Mouse (Mus musculus): ENCODE data around the gene Sh3pxd2b.
"Not testable (repeated sequence)": the region's sequence is repeated elsewhere in the genome, so short reads cannot be mapped to it uniquely, and the experiment has no call there.

The Sh3pxd2b gene

GRCm38 (mm10) chr11:32347607-32348432 lies at the start of gene Sh3pxd2b:
TSS of gene Sh3pxd2b (plus strand) at chr11:32347820.
- no peak for DNase-seq (ENCODE audit: low spot score)

- DNase-seq (ENCODE audit: low spot score) = no peak
These were observed 49.6 kb upstream of the Sh3pxd2b start for GRCm38 (mm10) chr11:32297866-32298531.

GRCm38 (mm10) chr11:32298532-32298918 lies 49.1 kb upstream of the Sh3pxd2b start:
- DNase-seq (ENCODE audit: low spot score) = no peak

DNA sequence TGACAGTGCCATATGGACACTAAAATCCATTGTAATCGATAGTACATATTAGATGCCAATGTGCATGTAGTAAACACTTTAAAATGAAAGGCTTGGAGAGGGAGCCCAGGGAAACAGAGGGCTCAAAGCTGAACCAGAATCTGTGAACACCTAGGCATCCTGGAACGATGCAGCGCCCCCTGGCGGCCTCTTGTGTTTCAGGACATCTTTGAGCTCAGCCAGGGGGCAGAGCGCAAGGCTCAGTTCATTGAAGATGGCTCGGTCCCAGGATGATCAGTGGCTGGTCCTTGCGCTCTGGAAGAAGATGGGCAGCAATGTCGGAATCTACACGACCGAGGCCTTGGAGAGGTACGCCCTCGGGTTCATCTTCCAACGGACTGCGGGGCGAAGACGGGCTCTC lies 47.8 kb upstream of the Sh3pxd2b start, which contains the start of gene Hbq1a:
Gene Hbq1a, plus strand, starts transcription at position 205 of the 400 bp plus-strand sequence.
- not testable (repeated sequence) for DNase-seq (ENCODE audit: low spot score)

DNA sequence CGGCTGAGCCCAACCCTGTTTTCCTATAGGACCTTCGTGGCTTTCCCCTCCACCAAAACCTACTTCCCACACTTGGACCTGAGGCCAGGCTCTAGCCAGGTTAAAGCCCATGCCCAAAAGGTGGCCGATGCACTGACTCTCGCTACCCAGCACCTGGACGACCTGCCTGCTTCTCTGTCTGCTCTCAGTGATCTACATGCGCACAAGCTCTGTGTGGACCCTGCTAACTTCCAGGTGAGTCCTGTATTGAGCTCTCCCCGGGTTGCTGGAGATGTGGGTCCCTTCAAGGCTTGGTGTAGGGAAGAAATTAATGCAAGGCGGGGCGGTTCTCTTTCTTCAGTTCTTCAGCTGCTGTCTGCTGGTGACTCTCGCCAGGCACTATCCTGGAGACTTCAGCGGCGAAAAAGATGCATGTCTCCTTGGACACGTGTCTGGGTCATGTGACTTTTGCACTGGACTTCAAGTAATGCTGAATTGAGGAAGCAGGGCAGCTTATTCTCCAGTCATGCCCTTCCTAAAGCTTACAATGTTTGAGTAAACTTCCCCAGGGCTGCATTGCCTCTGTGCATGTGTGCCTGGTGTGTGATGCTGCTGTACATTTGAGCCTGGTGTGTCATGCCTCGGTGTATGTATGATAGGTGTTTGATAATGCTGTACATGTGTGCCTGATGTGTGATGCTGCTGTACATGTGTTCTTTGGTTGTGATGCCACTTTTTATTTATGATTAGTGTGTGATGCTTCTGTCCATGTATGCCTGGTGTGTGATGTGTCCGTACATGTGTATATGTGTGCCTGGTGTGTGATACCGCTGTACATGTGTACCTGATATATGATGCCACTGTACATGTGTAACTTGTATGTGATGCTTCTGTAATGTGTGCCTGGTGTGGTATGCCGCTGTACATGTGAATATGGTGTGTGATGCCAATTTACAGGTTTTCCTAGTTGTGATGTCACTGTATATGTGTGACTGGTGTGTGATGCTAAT lies 47.0 kb upstream of the Sh3pxd2b start:
- no peak for DNase-seq (ENCODE audit: low spot score)

DNA sequence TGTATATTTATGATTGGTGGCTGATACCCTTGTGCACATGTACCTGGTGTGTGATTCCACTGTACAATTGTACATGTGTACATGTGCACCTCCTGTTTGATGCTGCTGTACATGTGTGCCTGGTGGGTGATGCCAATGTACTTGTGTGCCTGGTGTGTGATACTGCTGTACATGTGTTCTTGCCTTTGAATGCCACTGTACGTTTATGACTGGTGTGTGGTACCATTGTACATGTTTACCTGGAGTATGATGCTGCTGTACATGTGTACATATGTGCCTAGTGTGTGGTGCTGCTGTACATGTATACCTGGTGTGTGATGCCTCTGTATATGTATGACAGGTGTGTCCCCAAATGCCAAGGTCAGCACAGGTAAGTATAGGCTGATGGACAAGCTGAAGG lies 46.1 kb upstream of the Sh3pxd2b start:
- no peak for DNase-seq (ENCODE audit: low spot score)

DNA sequence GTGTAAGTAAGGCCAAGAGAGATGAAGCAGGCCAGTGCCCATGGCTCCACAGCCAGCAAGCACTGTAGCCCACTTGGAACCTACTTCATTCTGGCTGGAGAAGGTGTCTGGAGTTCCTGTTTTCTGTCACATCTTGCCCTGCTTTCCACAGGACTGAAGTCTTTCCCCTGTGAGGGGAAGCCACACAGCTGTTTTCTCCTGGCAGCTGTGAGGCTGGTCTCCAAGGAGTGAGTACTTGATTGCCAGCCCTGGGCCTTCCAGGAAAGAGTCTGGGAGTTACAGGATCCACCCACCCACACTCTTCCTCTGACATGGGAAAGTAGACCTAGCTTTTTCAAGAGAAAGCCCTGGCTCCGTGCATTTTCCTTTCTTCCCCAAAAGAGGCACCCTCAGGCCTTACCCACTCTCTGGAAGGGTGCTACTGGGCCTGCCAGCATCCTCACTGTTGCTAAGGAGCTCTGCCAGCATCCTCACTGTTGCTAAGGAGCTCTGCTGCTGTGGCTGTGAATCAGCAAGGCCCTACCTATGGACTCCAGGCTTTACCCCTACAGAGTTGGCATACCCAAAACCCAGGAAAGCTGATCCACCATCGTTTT lies 44.7 kb upstream of the Sh3pxd2b start:
- no peak for DNase-seq (ENCODE audit: low spot score)

- DNase-seq (ENCODE audit: low spot score) = no peak
These were observed 44.2 kb upstream of the Sh3pxd2b start for GRCm38 (mm10) chr11:32303455-32303854.

GRCm38 (mm10) chr11:32307006-32307405 lies 40.6 kb upstream of the Sh3pxd2b start:
- DNase-seq (ENCODE audit: low spot score) = no peak

DNA sequence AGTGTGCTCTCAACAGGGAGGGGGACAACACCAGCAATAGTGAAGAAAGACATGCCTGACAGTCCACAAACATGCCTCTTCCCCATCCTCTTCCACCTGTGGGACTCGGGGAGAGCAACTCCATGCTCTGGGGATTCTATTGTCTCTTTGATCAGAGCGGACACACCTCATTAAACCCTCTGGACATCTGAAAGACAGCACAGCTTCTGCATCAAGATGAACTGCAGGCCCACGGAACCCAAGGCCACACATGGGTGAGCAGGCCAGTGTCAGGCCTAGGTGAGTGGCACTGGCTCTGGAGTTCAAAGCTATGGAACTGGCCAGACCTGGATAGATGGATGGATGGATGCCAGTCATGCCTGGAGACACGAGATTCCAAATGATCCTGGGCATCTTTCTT lies 38.2 kb upstream of the Sh3pxd2b start:
- no peak for DNase-seq (ENCODE audit: low spot score)

DNA sequence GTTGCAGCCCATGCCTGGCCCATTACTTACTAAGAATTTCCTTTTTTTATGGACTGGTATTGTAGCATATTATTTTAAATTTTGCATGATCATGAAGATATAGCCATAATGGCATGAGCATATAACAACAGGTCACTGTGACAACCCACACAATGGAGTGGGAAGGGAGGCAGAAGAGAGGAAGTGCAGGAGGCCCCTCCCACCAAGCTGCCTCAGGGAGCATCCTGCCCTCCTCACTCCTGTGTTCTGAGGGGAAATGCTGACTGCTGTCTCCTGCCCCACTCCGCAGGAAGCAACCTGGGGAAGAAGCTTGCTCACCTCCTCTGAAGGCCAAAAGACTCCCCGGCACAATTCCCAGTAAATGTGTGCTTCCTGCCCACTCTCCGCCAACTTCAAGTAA lies 37.7 kb upstream of the Sh3pxd2b start:
- no peak for DNase-seq (ENCODE audit: low spot score)

DNA sequence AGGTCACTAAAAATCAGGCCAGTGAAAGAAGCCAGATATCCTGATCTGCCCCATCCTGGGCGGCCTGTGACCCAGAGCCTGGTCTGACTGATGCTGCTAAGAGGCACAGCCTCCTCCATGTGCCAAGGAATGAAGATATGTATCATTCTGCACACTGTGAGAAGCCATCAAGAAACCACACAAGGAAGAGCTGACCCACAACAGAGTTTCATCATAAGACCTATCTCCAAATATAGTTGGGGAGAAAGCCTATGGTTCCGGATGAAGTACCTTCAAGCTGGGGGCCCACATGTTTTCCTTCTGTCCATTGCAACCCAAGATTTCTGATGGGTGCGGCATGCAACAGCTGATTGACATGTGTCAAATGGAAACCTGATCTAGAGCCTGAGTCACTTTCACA lies 31.6 kb upstream of the Sh3pxd2b start:
- no peak for DNase-seq (ENCODE audit: low spot score)

DNA sequence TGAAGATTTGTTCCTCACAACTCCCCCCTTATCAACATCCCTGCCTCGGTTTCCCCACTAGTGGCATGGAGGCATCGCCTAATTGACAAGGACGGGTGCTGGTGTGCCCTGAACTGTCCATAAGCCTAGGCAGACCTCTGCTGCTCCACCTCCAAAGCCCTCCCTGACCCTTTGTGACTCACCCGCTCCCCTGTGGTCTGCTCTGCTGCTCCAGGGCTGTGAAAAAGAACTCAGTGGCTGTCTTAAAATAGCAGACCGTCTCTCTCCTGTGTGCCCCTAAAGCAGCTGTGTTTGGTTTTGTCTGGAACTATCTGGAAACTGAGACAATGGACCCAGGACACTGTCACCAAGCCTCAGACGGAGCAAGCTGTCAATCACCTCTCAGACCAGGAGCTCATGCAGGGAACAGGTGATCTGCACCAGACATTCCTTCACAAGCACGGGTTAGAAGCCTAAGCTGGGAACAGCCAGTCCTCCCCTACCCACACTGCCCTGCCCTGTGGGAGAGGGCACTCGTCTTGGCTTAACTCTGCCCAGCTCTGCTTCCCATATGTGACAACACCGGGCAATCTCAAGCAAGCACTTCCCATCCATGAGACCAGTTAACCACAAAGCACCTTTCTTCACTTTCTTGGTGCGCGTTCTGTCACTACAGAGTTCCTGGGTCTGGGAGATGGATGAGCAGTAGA lies 27.0 kb upstream of the Sh3pxd2b start:
- DNase-seq (ENCODE audit: low spot score) = no peak

- DNase-seq (ENCODE audit: low spot score) = no peak
These were observed 26.4 kb upstream of the Sh3pxd2b start for GRCm38 (mm10) chr11:32321196-32321565.

DNA sequence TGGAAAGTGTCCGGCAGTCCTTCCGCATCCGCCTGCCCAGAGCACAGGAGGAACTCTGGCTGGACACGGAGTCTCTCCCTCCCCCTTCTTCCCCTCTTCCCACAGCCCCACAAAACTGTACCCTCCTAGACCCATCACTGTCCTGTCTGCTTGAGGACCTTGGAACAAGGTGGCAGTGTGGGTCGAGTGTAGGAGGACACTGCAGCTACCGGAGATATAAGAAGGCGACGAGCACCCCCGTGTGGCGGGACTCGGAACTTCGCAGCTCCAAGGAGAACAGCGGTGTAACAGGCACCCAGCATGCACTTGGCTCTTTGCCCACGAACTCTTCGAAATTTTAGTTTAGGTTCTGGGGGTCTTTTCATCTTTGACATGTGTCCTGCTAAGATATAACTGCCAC lies 23.0 kb upstream of the Sh3pxd2b start:
- DNase-seq (ENCODE audit: low spot score) = peak; percentile 71

- DNase-seq (ENCODE audit: low spot score) = no peak
These were observed 16.5 kb upstream of the Sh3pxd2b start for GRCm38 (mm10) chr11:32331075-32331474.

DNA sequence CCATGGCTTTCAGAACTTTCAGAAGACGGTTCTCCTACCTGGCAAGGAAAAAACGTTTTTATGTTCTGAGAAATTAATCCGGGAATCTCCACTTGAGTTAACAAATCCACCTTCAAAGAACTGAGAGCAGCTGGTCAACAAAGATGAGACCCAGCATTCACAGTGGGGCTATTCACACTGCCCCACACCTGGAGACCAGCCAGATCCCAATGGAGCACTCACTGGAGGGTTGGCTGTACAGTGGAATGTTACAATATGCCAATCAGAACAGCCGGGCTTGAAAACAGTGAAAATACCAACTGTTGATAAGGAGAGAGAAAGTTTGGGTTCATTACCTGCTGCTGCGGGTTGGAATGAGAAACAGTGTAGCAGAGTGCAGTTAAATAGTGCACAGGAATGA lies 15.8 kb upstream of the Sh3pxd2b start:
- no peak for DNase-seq (ENCODE audit: low spot score)

DNA sequence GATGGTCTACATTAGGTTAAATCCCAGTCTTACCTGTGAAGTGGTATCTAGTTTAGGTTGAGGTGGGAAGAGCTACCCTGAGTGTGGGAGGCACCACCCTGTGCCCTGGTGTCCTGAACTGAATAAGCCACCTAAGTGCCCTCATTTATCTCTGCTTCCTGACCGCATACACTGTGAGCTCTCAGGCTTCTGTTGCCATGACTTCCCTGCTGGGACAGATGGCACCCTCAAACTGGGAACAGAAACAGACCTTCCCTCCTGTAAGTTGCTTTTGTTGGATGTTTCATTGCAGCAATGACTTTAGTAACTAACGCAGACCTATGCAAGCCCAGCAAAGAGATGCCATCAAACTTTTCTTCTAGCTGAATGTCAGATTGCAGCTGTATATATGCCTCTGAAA lies 14.4 kb upstream of the Sh3pxd2b start:
- no peak for DNase-seq (ENCODE audit: low spot score)

- DNase-seq (ENCODE audit: low spot score) = no peak
These were observed 11.1 kb upstream of the Sh3pxd2b start for GRCm38 (mm10) chr11:32336435-32336907.

- no peak for DNase-seq (ENCODE audit: low spot score)
These were observed 8.5 kb upstream of the Sh3pxd2b start for GRCm38 (mm10) chr11:32339131-32339531.
